Comparison of ENCODE assay signal across 22 mouse cellular contexts in genomic region chr3:83191271-83191670, GRCm38 (mm10).
"Had no signal": no experiment of that assay in that cellular context is flagged by ENCODE, and none has a peak within 500 bp of the region (broad histone marks: within the 10 kb centered on the region; RNA-seq: fewer than 3 reads in every experiment).

No protein-coding gene starts in this region.

- H3K4me2 ChIP-seq: heart, embryonic 12.5 days; hindbrain, embryonic 13.5 days; hindbrain, embryonic 15.5 days; kidney, embryonic 15.5 days; limb, embryonic 12.5 days had no signal

- H3K9me3 ChIP-seq: heart, embryonic 10.5 days; heart, embryonic 12.5 days; hindbrain, embryonic 13.5 days; hindbrain, embryonic 15.5 days; kidney, embryonic 15.5 days; limb, embryonic 10.5 days; limb, embryonic 12.5 days had no signal

- DNase-seq: forebrain, postnatal 0 days; gastrocnemius, postnatal 14 days; gastrocnemius, postnatal 36 days; heart, adult 18-20 months; heart, postnatal 10 days; kidney, adult 11 months; kidney, adult 2 months; kidney, adult 9 months; kidney, postnatal 14 days; kidney, postnatal 36 days had no signal

- H3K4me3 ChIP-seq: heart, embryonic 10.5 days; heart, embryonic 12.5 days; hindbrain, embryonic 13.5 days; hindbrain, embryonic 15.5 days; kidney, embryonic 15.5 days; layer of hippocampus, adult 2 months; left cerebral cortex, adult 2 months; limb, embryonic 10.5 days; limb, embryonic 12.5 days had no signal

- H3K4me1 ChIP-seq: heart, embryonic 10.5 days; heart, embryonic 12.5 days; hindbrain, embryonic 13.5 days; hindbrain, embryonic 15.5 days; kidney, embryonic 15.5 days; limb, embryonic 10.5 days; limb, embryonic 12.5 days had no signal

- H3K27ac ChIP-seq: heart, embryonic 10.5 days; hindbrain, embryonic 13.5 days; hindbrain, embryonic 15.5 days; hindbrain, postnatal 0 days; kidney, embryonic 15.5 days; kidney, postnatal 0 days; layer of hippocampus, adult 2 months; left cerebral cortex, adult 2 months; limb, embryonic 10.5 days; limb, embryonic 12.5 days had no signal

- H3K36me3 ChIP-seq: heart, embryonic 10.5 days; heart, embryonic 12.5 days; hindbrain, embryonic 13.5 days; hindbrain, embryonic 15.5 days; kidney, embryonic 15.5 days; limb, embryonic 10.5 days; limb, embryonic 12.5 days had no signal

- ATAC-seq: forebrain, postnatal 0 days; hindbrain, postnatal 0 days; intestine, embryonic 16.5 days had no signal

- H3K27me3 ChIP-seq: heart, embryonic 12.5 days; hindbrain, embryonic 13.5 days; hindbrain, embryonic 15.5 days; kidney, embryonic 15.5 days; limb, embryonic 12.5 days had no signal

- H3K9ac ChIP-seq: forebrain, postnatal 0 days; heart, embryonic 12.5 days; hindbrain, embryonic 13.5 days; hindbrain, embryonic 15.5 days; kidney, embryonic 15.5 days; limb, embryonic 12.5 days had no signal
